Mouse (Mus musculus) midbrain, embryonic 11.5 days (tissue): ENCODE results near the gene Hist1h2ag. TPM values are rescaled to one million over a fixed set of nuclear protein-coding genes. Genes with fewer than 3 reads are reported as not detected.

ENCODE experiments used
- ATAC-seq: fragments of 200-750 bp; cut with Nextera tagmentation; 2 replicates; pipeline ENCODE4 v1.8.0; 2017; ENCODE audit warnings: moderate TSS enrichment, moderate library complexity; ENCODE audit not compliant: low FRiP score
- DNase-seq: peaks from one replicate; pipeline ENCODE4 v3.0.0; 2015; ENCODE audit warnings: low spot score; ENCODE audit errors: missing footprints
- H3K27ac ChIP-seq: fragments of 300-500 bp; sonication (generic); 2 replicates; pipeline ENCODE4 v1.5.1; 2014; ENCODE audit warnings: low read depth, low read length
- H3K27me3 ChIP-seq: fragments of 300-500 bp; sonication (generic); 2 replicates; pipeline ENCODE4 v1.6.1; 2014; ENCODE audit warnings: mild to moderate bottlenecking, low read length, moderate library complexity, mixed read lengths; ENCODE audit not compliant: control insufficient read depth, insufficient read depth
- H3K36me3 ChIP-seq: fragments of 300-500 bp; sonication (generic); 2 replicates; pipeline ENCODE4 v1.6.1; 2014; ENCODE audit warnings: mild to moderate bottlenecking, low read length, moderate library complexity, mixed read lengths; ENCODE audit not compliant: control insufficient read depth, insufficient read depth
- H3K4me1 ChIP-seq: fragments of 300-500 bp; sonication (generic); 2 replicates; pipeline ENCODE4 v1.6.1; 2014; ENCODE audit warnings: low read length; ENCODE audit not compliant: control insufficient read depth, insufficient read depth
- H3K4me2 ChIP-seq: fragments of 300-500 bp; sonication (generic); 2 replicates; pipeline ENCODE4 v1.6.1; 2014; ENCODE audit warnings: mild to moderate bottlenecking, moderate library complexity
- H3K4me3 ChIP-seq: fragments of 300-500 bp; sonication (generic); 2 replicates; pipeline ENCODE4 v1.5.1; 2014; ENCODE audit warnings: low read depth, low read length
- H3K9ac ChIP-seq: fragments of 300-500 bp; sonication (generic); 2 replicates; pipeline ENCODE4 v1.6.1; 2014; ENCODE audit warnings: low read length
- H3K9me3 ChIP-seq: fragments of 300-500 bp; sonication (generic); 2 replicates; pipeline ENCODE4 v1.6.1; 2016; ENCODE audit warnings: low read length; ENCODE audit not compliant: control insufficient read depth
- WGBS: fragments of 180-500 bp; shearing (Covaris S2); extraction: QIAGEN DNeasy Blood & Tissue Kit; methylation state at CpG from one replicate; pipeline ENCODE4 v1.1.7; 2014; 5-methylcytosine and 5-hydroxymethylcytosine counted together
- polyA plus RNA-seq: library from polyadenylated mRNA; unstranded; fragments of >200 nt; fragmentation: Nextera tagmentation; extraction: Ambion mirVana; gene quantifications from 2 replicates; pipeline ENCODE4 v1.2.1, GENCODE M21; 2014

Hist1h2ag gene
- polyA plus RNA-seq, 1 experiment from 2014 or later = 70.6 TPM

DNA sequence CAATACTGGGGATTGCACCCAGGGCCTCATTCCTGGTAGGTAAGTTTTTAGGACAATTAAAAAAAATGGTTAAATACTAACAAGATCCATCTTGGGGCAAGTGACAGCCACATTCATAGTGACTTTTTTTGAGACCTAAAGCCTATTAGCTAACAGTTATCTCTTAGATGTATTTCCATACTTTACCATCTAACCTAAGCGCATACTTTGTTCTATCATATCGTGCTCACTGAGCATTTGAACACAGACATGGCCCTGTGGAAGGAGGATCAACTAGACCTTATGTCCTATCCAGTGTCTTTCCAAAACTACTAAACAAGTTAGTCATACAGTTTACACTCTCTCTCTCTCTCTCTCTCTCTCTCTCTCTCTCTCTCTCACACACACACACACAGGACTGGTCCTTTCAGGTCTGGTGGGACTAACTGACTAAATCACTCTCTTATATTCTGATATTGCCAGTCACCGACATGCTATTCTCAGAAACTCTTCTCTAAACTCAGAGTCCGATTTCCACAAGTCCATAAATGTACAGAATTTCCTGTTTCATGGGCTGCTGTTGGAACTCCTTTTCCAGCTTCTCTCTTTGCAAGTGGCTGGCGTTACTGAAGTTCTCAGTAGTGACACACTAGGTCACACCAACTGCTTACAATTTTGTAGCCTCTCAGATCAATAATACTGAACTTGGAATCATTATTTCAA lies 8.9 kb downstream of the Hist1h2ag start:
- H3K4me3 ChIP-seq = peak overlapping the region; percentile 38
- 61% methylated on average over 5 of the region's 5 CpGs for WGBS

DNA sequence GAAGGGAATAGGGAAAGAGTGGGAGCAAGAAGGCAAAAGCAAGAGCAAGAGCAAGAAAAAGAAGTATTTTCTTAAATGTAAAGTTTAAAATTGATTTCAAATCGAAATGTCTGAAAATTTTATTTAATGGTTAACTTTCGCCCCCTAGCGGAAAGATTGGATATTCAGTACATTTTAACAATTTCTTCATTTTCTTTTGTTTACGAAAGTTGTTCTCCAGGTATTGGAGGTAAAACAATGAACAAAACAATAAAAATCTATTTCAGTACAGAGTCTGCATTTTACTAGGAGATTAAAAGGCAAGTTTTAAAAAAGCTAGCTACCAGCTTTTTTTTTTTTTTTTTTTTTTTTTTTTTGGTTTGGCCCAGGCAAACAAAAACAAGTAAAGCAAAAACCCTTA lies 12.3 kb downstream of the Hist1h2ag start:
- DNase-seq (peak; percentile 94), ATAC-seq (no peak)
- H3K27ac ChIP-seq = no peak overlapping the region
- peaks cover 4% of the 10 kb centered on the region; the same call in 1 of the 2 replicates for H3K4me1 ChIP-seq
- no peaks in the 10 kb centered on the region for H3K27me3 ChIP-seq
- no peak overlapping the region for H3K4me2 ChIP-seq
- no peak overlapping the region for H3K4me3 ChIP-seq
- no peaks in the 10 kb centered on the region for H3K36me3 ChIP-seq
- WGBS = 23% methylated on average over 4 of the region's 4 CpGs
- no peaks in the 10 kb centered on the region for H3K9me3 ChIP-seq
- no peak overlapping the region for H3K9ac ChIP-seq

More for the DNA sequence above, 8.9 kb downstream of the Hist1h2ag start:
- no peaks in the 10 kb centered on the region for H3K36me3 ChIP-seq
- peak overlapping the region; percentile 65 for H3K4me2 ChIP-seq
- H3K27me3 ChIP-seq = no peaks in the 10 kb centered on the region
- no peaks in the 10 kb centered on the region for H3K9me3 ChIP-seq
- DNase-seq (peak; percentile 90), ATAC-seq (no peak)
- H3K27ac ChIP-seq = peak overlapping the region; percentile 83
- peaks cover 11% of the 10 kb centered on the region for H3K4me1 ChIP-seq
- H3K9ac ChIP-seq = peak overlapping the region; percentile 86

GRCm38 (mm10) chr13:22029928-22030327 lies 12.8 kb downstream of the Hist1h2ag start:
- Histone ChIP-seq H3K9ac (no peak overlapping the region), H3K4me1 (peaks cover 4% of the 10 kb centered on the region; the same call in 1 of the 2 replicates), H3K36me3 (no peaks in the 10 kb centered on the region), H3K9me3 (no peaks in the 10 kb centered on the region), H3K27me3 (no peaks in the 10 kb centered on the region), H3K4me3 (no peak overlapping the region), H3K4me2 (no peak overlapping the region; the same call in 1 of the 2 replicates), H3K27ac (no peak overlapping the region)
- ATAC-seq = no peak
- peak; percentile 94 for DNase-seq
- 28% methylated on average over 8 of the region's 8 CpGs for WGBS

- Histone ChIP-seq H3K4me3 (peak overlapping the region; percentile 46), H3K9me3 (no peaks in the 10 kb centered on the region), H3K9ac (peak overlapping the region; percentile 67), H3K36me3 (no peaks in the 10 kb centered on the region), H3K27ac (peak overlapping the region; percentile 54), H3K4me1 (no peaks in the 10 kb centered on the region; the same call in 1 of the 2 replicates), H3K27me3 (no peaks in the 10 kb centered on the region), H3K4me2 (peak overlapping the region; percentile 55)
- under 1% methylated on average over 40 of the region's 40 CpGs for WGBS
- DNase-seq (peak; percentile 100), ATAC-seq (peak; percentile 88)
Observed at GRCm38 (mm10) chr13:22028673-22029460, 13.9 kb downstream of the Hist1h2ag start.

- Histone ChIP-seq H3K9ac (peak overlapping the region; percentile 63), H3K4me3 (peak overlapping the region; percentile 46), H3K27ac (no peak overlapping the region), H3K36me3 (no peaks in the 10 kb centered on the region), H3K4me1 (no peaks in the 10 kb centered on the region; the same call in 1 of the 2 replicates), H3K4me2 (peak overlapping the region; percentile 63), H3K27me3 (no peaks in the 10 kb centered on the region), H3K9me3 (no peaks in the 10 kb centered on the region)
- 2% methylated on average over 35 of the region's 35 CpGs for WGBS
- peak; percentile 100 for DNase-seq
- ATAC-seq = 0 out of 2 replicates have a peak, but pooled peaks have one; percentile 56
Observed at GRCm38 (mm10) chr13:22026058-22027031, 16.4 kb downstream of the Hist1h2ag start.

DNA sequence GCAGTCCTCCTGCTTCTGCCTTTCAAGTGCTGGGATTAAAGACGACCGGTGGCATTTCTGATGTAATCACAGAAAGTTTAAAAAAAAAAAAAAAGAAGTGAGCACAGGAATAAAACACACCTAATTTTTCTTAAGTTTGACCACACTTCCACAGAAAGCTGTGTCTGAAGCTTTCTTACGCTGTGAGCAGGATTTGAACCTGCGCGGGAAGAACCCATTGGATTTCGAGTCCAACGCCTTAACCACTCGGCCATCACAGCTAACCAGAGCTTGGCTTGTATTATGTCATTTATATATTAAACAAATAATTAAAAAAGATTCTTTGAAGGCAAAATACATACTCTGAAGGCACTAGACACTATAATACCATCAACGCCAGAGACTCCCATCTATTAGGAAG lies 20.5 kb downstream of the Hist1h2ag start:
- Histone ChIP-seq H3K27me3 (peaks cover 17% of the 10 kb centered on the region), H3K4me1 (peaks cover 3% of the 10 kb centered on the region; the same call in 1 of the 2 replicates), H3K4me2 (peak overlapping the region; percentile 61), H3K27ac (no peak overlapping the region), H3K9me3 (no peaks in the 10 kb centered on the region), H3K4me3 (peak overlapping the region; percentile 37), H3K36me3 (no peaks in the 10 kb centered on the region), H3K9ac (peak overlapping the region; percentile 59; the same call in 1 of the 2 replicates)
- DNase-seq (peak; percentile 99), ATAC-seq (peak; percentile 82)
- WGBS = under 1% methylated on average over 9 of the region's 9 CpGs

DNA sequence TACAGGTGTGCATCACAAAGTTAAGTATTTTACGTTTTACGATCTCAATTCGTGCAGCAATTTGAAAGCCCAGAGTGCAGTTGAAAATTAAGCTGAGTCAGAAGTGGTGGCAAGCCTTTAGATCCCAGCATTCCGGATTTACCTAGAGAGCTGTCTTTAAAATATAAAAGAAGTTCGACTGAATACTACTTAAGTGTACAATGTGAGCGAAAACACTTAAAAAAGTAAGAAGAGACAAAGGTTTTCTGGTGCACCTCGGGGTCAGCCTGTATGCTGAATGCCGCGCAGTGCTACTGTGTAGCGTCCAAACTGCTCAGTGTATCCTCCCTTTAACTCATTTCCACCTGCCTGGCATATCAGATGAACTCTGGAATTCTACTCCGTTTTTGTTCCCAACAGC lies 21.2 kb downstream of the Hist1h2ag start:
- Histone ChIP-seq H3K27me3 (peaks cover 17% of the 10 kb centered on the region), H3K4me3 (peak overlapping the region; percentile 37), H3K9me3 (no peaks in the 10 kb centered on the region), H3K4me2 (peak overlapping the region; percentile 61), H3K27ac (no peak overlapping the region), H3K4me1 (peaks cover 3% of the 10 kb centered on the region; the same call in 1 of the 2 replicates), H3K9ac (peak overlapping the region; percentile 59; the same call in 1 of the 2 replicates), H3K36me3 (no peaks in the 10 kb centered on the region)
- peak; percentile 18; the same call in 1 of the 2 replicates for ATAC-seq
- DNase-seq = peak; percentile 95
- WGBS = under 1% methylated on average over 11 of the region's 11 CpGs

- Histone ChIP-seq H3K9me3 (no peaks in the 10 kb centered on the region), H3K27me3 (peaks cover 22% of the 10 kb centered on the region), H3K36me3 (no peaks in the 10 kb centered on the region), H3K4me2 (peak overlapping the region; percentile 61), H3K4me3 (peak overlapping the region; percentile 38), H3K4me1 (peaks cover 3% of the 10 kb centered on the region; the same call in 1 of the 2 replicates), H3K27ac (no peak overlapping the region), H3K9ac (peak overlapping the region; percentile 59; the same call in 1 of the 2 replicates)
- 0% methylated on average over 8 of the region's 8 CpGs for WGBS
- DNase-seq = peak; percentile 99
- ATAC-seq = peak; percentile 70
Observed at GRCm38 (mm10) chr13:22020901-22021339, 21.8 kb downstream of the Hist1h2ag start.
